Mouse (Mus musculus) heart, embryonic 12.5 days (tissue): ENCODE measurements around the gene Bcl2a1b. TPM values are rescaled to one million over a fixed set of nuclear protein-coding genes. Genes with fewer than 3 reads are reported as not detected.

ENCODE experiments used
- ATAC-seq: fragments of 200-750 bp; cut with Nextera tagmentation; 2 replicates; pipeline ENCODE4 v1.8.0; 2017; ENCODE audit warnings: moderate TSS enrichment, moderate library complexity; ENCODE audit not compliant: insufficient number of reproducible peaks, low FRiP score
- H3K27ac ChIP-seq: fragments of 300-500 bp; sonication (generic); 2 replicates; pipeline ENCODE4 v1.5.1; 2016; ENCODE audit warnings: mild to moderate bottlenecking, moderate library complexity; ENCODE audit not compliant: poor library complexity, severe bottlenecking
- H3K27me3 ChIP-seq: fragments of 300-500 bp; sonication (generic); replicated peaks from 2 replicates; pipeline ENCODE4 v1.6.1; 2016; ENCODE audit warnings: mild to moderate bottlenecking, moderate library complexity
- H3K36me3 ChIP-seq: fragments of 300-500 bp; sonication (generic); 2 replicates; pipeline ENCODE4 v1.6.1; 2016; ENCODE audit warnings: mild to moderate bottlenecking, moderate library complexity
- H3K4me1 ChIP-seq: fragments of 300-500 bp; sonication (generic); replicated peaks from 2 replicates; pipeline ENCODE4 v1.6.1; 2016; ENCODE audit warnings: mild to moderate bottlenecking
- H3K4me2 ChIP-seq: fragments of 300-500 bp; sonication (generic); 2 replicates; pipeline ENCODE4 v1.6.1; 2016; ENCODE audit warnings: mild to moderate bottlenecking, moderate library complexity
- H3K4me3 ChIP-seq: fragments of 300-500 bp; sonication (generic); 2 replicates; pipeline ENCODE4 v1.5.1; 2016; ENCODE audit warnings: mild to moderate bottlenecking
- H3K9ac ChIP-seq: fragments of 300-500 bp; sonication (generic); 2 replicates; pipeline ENCODE4 v1.6.1; 2016; ENCODE audit warnings: mild to moderate bottlenecking, moderate library complexity
- H3K9me3 ChIP-seq: fragments of 300-500 bp; sonication (generic); replicated peaks from 2 replicates; pipeline ENCODE4 v1.6.1; 2016; ENCODE audit warnings: mild to moderate bottlenecking, moderate library complexity
- WGBS: fragments of 180-500 bp; shearing (Covaris S2); methylation state at CpG from one replicate; pipeline ENCODE4 v1.1.7; 2016; 5-methylcytosine and 5-hydroxymethylcytosine counted together
- polyA plus RNA-seq: library from polyadenylated mRNA; unstranded; fragments of >200 nt; fragmentation: Nextera tagmentation; extraction: Ambion mirVana; gene quantifications from 2 replicates; pipeline ENCODE4 v1.2.1, GENCODE M21; 2016

The Bcl2a1b gene
- polyA plus RNA-seq, 1 experiment from 2014 or later = 1.2 TPM

DNA sequence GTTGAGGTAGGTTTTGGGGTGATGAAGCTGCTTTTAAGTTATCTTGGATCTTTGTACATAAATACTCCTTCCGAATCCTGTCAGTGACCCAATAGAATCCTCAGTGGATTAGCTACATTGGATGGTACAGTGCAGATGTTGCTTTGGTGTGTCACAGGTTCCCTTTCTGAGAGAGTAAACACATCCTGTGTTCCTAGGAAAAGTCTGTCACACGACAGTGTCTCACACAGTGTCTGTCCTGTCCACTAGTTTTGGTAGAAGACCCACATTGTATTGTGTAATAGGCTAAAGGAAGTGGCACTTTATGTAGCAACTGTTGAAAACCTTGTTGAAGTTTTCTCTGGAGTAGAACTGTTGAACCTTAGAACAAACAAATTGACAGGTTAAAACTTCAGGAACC lies 54.4 kb downstream of the Bcl2a1b start:
- no peaks in the 10 kb centered on the region for H3K9me3 ChIP-seq
- ATAC-seq = no peak
- no peak overlapping the region for H3K4me3 ChIP-seq
- H3K36me3 ChIP-seq = no peaks in the 10 kb centered on the region
- no peak overlapping the region for H3K9ac ChIP-seq
- H3K27ac ChIP-seq = no peak overlapping the region
- H3K4me2 ChIP-seq = no peak overlapping the region
- no peaks in the 10 kb centered on the region for H3K27me3 ChIP-seq
- H3K4me1 ChIP-seq = no peaks in the 10 kb centered on the region
- 70% methylated on average over 2 of the region's 2 CpGs for WGBS

DNA sequence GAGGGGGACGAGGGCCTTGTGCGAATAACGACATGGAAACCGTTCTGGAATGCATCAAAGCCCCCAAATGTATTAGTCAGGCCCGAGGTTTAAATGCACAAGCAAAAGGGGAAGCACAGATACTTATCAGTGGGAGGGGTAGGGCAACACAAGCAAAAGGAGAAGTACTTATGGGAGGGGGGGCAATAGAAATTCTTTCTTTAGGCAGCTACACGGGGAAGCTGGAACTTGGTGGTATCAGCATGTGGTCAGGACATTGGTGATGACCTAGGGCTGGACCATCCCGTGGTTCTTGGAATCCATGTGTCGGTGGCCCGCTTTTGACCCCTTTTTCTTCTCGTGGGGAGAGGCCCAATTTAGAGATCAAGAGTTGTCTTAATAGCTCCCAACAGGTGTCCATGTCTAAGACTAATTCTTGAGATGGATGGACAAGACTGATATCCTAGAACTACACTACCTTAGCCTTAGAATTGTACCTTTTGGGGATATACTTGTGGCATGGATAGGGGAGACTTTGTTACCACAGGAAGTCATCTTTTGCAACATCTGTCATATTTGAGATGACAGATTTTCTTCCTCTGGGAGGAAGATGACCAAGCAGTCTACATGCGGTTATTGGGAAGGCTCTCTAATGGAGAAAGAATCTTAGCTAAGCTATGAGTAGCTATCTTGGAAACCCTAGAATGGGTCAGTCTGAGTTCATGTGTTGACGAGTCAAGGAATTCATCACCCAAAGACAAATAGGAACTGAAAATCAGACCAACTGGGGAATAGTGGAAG lies 57.7 kb downstream of the Bcl2a1b start:
- 79% methylated on average over 12 of the region's 12 CpGs for WGBS
- ATAC-seq = no peak
- no peaks in the 10 kb centered on the region for H3K4me1 ChIP-seq
- no peak overlapping the region for H3K27ac ChIP-seq
- no peaks in the 10 kb centered on the region for H3K27me3 ChIP-seq
- H3K36me3 ChIP-seq = no peaks in the 10 kb centered on the region
- H3K9me3 ChIP-seq = no peaks in the 10 kb centered on the region
- H3K4me3 ChIP-seq = no peak overlapping the region
- H3K4me2 ChIP-seq = no peak overlapping the region
- no peak overlapping the region for H3K9ac ChIP-seq

Other genes starting within 250 kb of the Bcl2a1b start
- gene Bcl2a1a, start 242.3 kb upstream of the Bcl2a1b start, polyA plus RNA-seq = 0.36 TPM in 1 of 2 replicates, not detected in the other
- not detected in 2 replicates for gene Trim43b, start 106.4 kb upstream of the Bcl2a1b start, polyA plus RNA-seq
- gene Gm29094, start 170 bp downstream of the Bcl2a1b start, polyA plus RNA-seq = 0.51 TPM in 1 of 2 replicates, not detected in the other
- gene Mthfs, start 11.5 kb downstream of the Bcl2a1b start, polyA plus RNA-seq = 15.3 and 16.2 TPM in 2 replicates